Mouse (Mus musculus) splenic B cell, adult 2 months (primary cell): Measurements from ENCODE around the gene Senp1.
A peak's percentile ranks its signal among the peaks of the same experiment; 100 is the strongest.

Experiments
- DNase-seq: peaks from one replicate; pipeline ENCODE4 v3.0.0-alpha.2; 2011; ENCODE audit warnings: low read depth, low spot score
- H3K27me3 ChIP-seq: 2 replicates; pipeline ENCODE4 v1.6.1; 2012; ENCODE audit warnings: mild to moderate bottlenecking, low read length, moderate library complexity, mixed read lengths; ENCODE audit not compliant: control insufficient read depth, poor library complexity, insufficient read depth, severe bottlenecking
- H3K36me3 ChIP-seq: 2 replicates; pipeline ENCODE4 v1.6.1; 2012; ENCODE audit warnings: mild to moderate bottlenecking, low read length, moderate library complexity, mixed read lengths; ENCODE audit not compliant: control insufficient read depth, poor library complexity, insufficient read depth, severe bottlenecking

Senp1 gene

GRCm38 (mm10) chr15:98115779-98116163, 22.2 kb upstream of the Senp1 start:
- H3K27me3 ChIP-seq, result no peaks in the 10 kb centered on the region
- no peaks in the 10 kb centered on the region for H3K36me3 ChIP-seq
- no peak for DNase-seq

- DNase-seq, result no peak
- no peaks in the 10 kb centered on the region for H3K27me3 ChIP-seq
- H3K36me3 ChIP-seq, result no peaks in the 10 kb centered on the region
Observed at GRCm38 (mm10) chr15:98114852-98115778, 21.6 kb upstream of the Senp1 start.

- DNase-seq, result no peak
- H3K36me3 ChIP-seq, result no peaks in the 10 kb centered on the region
- no peaks in the 10 kb centered on the region for H3K27me3 ChIP-seq
Observed at GRCm38 (mm10) chr15:98114098-98114851, 20.7 kb upstream of the Senp1 start.

- H3K27me3 ChIP-seq, result no peaks in the 10 kb centered on the region
- no peak for DNase-seq
Observed at GRCm38 (mm10) chr15:98111791-98112190, 18.2 kb upstream of the Senp1 start.

GRCm38 (mm10) chr15:98108297-98109152, 15.0 kb upstream of the Senp1 start:
- Histone ChIP-seq H3K36me3 (no peaks in the 10 kb centered on the region), H3K27me3 (no peaks in the 10 kb centered on the region)
- DNase-seq, result peak; percentile 49

More at GRCm38 (mm10) chr15:98111791-98112190, 18.2 kb upstream of the Senp1 start:
- no peaks in the 10 kb centered on the region for H3K36me3 ChIP-seq

GRCm38 (mm10) chr15:98107703-98108296, 14.3 kb upstream of the Senp1 start:
- H3K36me3 ChIP-seq, result no peaks in the 10 kb centered on the region
- DNase-seq, result no peak
- no peaks in the 10 kb centered on the region for H3K27me3 ChIP-seq

- no peaks in the 10 kb centered on the region for H3K27me3 ChIP-seq
- no peaks in the 10 kb centered on the region for H3K36me3 ChIP-seq
- no peak for DNase-seq
Observed at GRCm38 (mm10) chr15:98107230-98107629, 13.7 kb upstream of the Senp1 start.

- H3K27me3 ChIP-seq, result no peaks in the 10 kb centered on the region
- no peak for DNase-seq
- H3K36me3 ChIP-seq, result no peaks in the 10 kb centered on the region
Observed at GRCm38 (mm10) chr15:98106506-98106905, 13.0 kb upstream of the Senp1 start.

- no peak for DNase-seq
- Histone ChIP-seq H3K36me3 (no peaks in the 10 kb centered on the region), H3K27me3 (no peaks in the 10 kb centered on the region)
Observed at GRCm38 (mm10) chr15:98102401-98102800, 8.9 kb upstream of the Senp1 start.

GRCm38 (mm10) chr15:98098519-98098918, 5.0 kb upstream of the Senp1 start:
- no peak for DNase-seq
- H3K36me3 ChIP-seq, result no peaks in the 10 kb centered on the region
- H3K27me3 ChIP-seq, result no peaks in the 10 kb centered on the region

GRCm38 (mm10) chr15:98096957-98097356, 3.4 kb upstream of the Senp1 start:
- Histone ChIP-seq H3K36me3 (no peaks in the 10 kb centered on the region), H3K27me3 (no peaks in the 10 kb centered on the region)
- DNase-seq, result peak; percentile 43

- DNase-seq, result no peak
- H3K27me3 ChIP-seq, result no peaks in the 10 kb centered on the region
- H3K36me3 ChIP-seq, result no peaks in the 10 kb centered on the region
Observed at GRCm38 (mm10) chr15:98094905-98095304, 1.4 kb upstream of the Senp1 start.

- Histone ChIP-seq H3K27me3 (no peaks in the 10 kb centered on the region), H3K36me3 (no peaks in the 10 kb centered on the region)
- peak; percentile 8 for DNase-seq
Observed at GRCm38 (mm10) chr15:98092372-98093120, 998 bp downstream of the Senp1 start, which contains the start of gene Pfkm. Gene Pfkm, plus strand, starts transcription at chr15:98092589.
